Mouse (Mus musculus) left cerebral cortex, postnatal 25 days (tissue): ENCODE data around the gene Osbp2. TPM values are rescaled to one million over a fixed set of nuclear protein-coding genes. Genes with fewer than 3 reads are reported as not detected.
A peak's percentile ranks its signal among the peaks of the same experiment; 100 is the strongest.

Experiments used
- DNase-seq, 2 experiments: peaks; one replicate each; pipeline ENCODE4 v3.0.0; 2022; ENCODE audit warnings: low spot score in 2 of 2, mixed read lengths in 1 of 2
- intact Hi-C: fragments of 180-260 bp; cut with DNase I; formaldehyde crosslinking; loops from one replicate; pipeline ENCODE4 v1.15.1; 2025
- total RNA-seq, 2 experiments: library from RNA; stranded (reverse); gene quantifications; 2 replicates each; pipeline ENCODE4 v1.2.3; 2021

Osbp2 gene
- total RNA-seq, 2 experiments from 2014 or later, result 133 TPM

DNA sequence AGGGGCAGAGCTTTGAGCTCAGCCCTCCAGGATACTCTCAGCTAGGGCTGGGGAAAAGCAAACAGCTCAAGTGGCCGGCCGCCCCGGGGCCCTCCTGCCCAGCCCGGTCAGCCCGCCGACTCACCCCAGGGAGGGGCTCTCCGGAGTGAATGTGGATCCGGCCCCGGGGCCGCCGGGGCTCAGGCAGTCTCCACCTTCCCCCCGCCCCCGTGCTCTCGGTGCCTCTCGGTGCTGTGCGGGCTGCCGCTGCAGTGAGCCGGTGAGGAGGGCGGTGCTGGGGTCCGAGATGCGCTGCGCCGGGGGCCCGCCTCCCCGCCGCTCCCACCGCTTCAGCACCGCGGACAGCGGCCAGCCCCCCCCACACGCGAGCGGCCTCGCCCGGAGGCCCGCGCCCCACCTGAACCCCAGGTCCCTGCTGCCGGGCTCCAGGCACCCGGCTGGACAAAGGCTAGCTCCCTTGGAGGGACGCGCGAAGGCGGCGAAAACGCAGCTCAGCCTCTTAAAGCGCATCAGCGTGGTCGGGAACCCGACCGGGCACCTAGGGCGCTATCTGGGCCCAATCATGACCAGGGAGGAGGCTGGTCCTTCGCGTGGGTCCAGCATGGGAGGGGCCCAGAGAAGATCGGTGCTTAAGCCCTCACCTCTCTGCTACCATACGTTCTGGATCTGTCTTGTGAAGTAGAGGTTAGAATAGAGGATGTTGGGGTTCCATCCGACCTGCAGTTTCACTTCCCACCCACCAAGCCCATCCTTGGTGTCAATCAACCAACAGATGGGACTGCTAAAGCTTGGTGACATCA lies 89.0 kb downstream of the Osbp2 start:
- peak; percentile 38 to 62 for DNase-seq
- intact Hi-C loops, result loop anchor here (5.0 kb wide), 1 partner anchor 47 kb away; no protein-coding TSS in a partner anchor

DNA sequence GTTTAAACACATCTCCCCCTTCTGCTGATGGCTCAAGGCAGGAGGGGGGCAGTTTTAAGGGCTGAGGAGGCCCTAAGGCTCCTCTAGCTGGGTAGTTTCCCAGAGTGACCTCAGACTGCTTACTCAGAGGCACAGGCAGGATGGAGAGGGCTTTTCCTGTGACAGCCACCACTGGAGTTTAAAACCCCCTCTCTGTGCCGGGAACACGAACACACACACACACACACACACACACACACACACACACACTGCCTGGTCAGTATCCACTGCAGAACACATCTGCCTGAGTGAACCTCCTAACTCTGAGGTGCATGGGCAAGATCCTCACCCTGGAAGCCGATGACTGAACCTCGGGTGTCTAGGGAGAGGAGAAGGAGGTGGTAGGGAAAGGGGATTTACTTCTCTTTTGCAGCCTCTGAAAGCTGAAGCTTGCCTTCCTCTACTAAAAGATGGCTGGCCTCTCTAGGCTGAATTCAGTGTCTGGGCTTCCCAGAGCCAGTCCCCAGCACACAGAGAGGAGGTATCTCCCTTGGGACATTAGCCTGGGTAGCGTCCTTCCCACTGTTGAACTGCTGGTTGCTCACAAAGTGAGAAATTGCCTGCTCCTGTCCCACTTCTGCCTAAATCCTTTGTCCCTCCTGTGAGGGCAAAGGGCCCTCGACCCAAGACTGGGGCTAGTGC lies 89.8 kb downstream of the Osbp2 start:
- DNase-seq, result peak in 1 of 2 experiments; percentile 53
- intact Hi-C loops, result loop anchor here (5.0 kb wide), 1 partner anchor 47 kb away; no protein-coding TSS in a partner anchor

DNA sequence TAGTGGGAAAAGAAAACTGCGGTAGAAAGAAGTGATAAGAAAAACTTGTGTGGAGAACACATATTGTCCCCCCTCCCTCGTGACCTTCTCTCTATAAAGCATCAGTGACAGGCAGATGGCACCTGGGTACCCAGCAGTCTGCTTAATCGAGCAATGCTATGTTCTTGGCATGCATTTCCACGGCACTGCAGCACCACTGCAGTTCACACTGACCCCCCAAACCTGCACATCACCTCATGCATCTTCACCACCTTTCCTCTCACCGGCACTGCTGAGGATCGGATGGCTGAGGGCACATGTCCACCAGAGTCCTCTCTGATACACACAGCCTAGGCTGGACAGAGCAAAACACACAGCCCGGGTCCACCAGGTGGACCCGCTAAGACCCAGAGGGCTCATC lies 90.6 kb downstream of the Osbp2 start:
- intact Hi-C loops, result loop anchor here (5.0 kb wide), 1 partner anchor 46 kb away; no protein-coding TSS in a partner anchor

DNA sequence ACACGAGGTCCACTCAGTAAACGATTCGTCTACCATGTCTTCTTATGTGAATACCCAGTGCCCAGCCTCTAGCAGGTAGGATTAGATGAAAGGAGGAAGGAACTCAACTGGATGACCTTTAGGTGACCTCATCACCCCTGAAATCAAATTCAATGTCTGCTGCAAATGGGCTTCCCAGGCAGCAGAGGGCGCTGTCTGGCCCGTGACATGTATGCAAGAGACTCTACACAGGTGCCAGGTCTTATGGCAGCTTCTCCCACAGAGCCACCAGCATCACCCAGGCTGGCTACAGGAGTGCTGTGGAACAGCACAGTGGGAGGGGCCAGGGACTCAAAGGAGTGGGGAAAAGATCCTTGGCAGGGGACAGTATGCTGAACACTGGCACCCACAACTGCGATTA lies 92.4 kb downstream of the Osbp2 start:
- intact Hi-C loops, result loop anchor here (5.0 kb wide), 1 partner anchor 44 kb away; no protein-coding TSS in a partner anchor
- DNase-seq, result no peak

More for the DNA sequence above, 90.6 kb downstream of the Osbp2 start:
- no peak for DNase-seq

DNA sequence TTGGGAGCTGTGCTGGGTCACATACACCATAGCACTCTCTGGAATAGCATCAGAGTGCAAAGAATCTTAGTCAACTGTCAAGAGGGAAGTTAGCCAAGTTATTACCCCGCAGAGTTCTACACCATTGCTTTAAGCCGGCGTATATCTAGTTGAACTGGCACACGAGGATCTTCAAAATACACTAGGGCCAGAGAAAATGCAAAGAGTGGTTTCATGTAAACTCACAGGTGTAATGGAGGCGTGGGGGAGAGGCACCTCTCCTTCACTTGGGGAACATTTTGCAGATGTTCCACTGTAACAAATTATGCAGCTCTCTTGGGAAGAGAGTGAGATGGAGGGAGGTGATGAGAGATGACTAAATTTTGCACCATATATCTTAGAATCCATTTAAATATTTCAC lies 95.9 kb downstream of the Osbp2 start:
- DNase-seq, result peak in 1 of 2 experiments; percentile 68
- intact Hi-C loops, result no loop called here

DNA sequence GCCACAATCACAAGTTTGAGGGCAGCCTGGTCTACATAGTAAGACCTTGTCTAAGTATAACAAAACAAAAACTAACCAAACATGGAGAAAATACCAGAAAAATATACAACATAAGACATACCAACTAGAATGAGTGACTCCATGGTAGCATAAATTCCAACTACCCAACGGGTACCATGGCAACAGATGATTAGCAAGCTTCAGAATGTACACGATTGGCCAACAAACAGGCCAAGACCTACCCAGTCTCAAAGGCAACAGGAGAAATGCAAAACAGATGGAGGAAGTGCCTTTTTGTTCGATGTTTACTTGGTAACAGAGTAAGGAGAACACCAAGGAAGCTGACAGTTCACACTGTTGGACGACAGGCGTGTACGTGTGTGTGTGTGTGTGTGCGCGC lies 96.7 kb downstream of the Osbp2 start:
- DNase-seq, result no peak
- intact Hi-C loops, result no loop called here

DNA sequence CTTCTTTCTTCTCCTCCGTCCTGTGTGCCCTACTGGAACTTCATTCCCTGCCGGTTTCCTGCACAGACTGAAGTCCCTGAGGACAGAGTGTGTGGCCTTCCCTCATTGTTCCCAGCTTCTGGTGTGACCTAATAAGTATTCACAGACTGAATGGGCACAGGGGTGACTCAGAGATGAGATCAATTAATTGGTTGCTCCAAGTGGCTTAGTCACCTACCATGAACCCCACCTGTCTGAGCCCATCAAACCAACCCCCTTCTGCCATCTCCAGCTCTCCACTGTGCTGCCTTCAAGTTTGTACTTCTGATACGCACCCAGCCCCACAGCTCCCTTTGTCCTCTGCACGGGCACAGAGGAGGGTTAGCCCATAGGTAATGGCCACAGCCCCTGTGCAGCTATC lies 99.4 kb downstream of the Osbp2 start:
- intact Hi-C loops, result no loop called here
- DNase-seq, result no peak

DNA sequence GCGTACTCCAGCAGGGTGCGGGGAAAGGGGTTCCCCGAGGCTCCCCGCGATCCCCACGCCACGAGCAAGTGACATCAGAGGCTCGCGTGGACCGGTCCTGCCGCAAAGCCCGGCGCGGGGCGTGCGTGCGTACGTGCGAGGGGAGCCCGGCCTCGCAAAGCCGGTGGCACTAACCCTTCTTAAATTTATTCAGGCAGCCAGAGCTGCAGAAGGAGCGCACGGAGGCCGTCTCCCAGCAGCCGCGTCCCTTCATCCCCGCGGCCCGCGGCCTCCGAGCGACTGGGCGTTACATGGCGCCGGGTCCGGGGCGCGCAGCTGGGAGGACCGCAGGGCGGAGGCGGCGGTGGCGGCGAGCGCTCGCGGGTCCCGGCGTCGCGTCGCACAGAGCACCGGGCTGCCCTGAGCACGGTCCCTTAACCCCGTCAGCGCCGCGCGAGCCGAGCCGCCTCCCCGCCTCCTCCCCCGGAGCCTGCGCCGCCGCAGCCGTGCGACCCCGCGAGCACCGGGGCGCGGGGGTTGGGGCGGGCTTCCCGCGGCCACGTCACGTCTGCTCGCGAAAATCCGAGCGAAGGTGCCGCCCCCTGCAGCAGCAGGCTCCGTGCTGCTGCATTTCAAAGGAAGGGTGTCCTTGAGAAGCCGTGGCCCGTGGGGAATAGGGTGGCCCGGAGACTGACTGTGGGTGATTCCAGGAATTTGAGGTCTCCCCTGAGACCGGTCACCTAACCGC lies 101.8 kb downstream of the Osbp2 start:
- no peak for DNase-seq
- intact Hi-C loops, result no loop called here

DNA sequence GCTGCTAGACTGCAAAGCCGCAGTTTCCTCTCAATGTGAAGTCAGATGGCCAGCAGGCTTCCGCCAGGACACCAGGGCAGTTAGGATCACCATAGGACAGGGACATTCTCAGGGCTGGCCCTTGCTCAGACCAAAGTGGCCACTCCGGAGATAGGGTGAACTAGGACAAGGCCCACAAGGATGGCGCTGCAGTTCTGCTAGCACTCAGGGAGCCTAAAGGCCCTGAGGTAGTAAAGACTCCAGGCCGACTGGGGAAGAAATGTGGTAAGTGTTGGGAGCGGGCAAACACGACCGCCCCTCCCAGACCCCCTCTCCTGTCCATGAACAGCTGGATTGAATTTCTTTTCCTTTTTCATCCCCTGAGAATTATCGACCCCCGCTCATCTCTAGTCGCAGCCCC lies 102.4 kb downstream of the Osbp2 start:
- no peak for DNase-seq
- intact Hi-C loops, result no loop called here

DNA sequence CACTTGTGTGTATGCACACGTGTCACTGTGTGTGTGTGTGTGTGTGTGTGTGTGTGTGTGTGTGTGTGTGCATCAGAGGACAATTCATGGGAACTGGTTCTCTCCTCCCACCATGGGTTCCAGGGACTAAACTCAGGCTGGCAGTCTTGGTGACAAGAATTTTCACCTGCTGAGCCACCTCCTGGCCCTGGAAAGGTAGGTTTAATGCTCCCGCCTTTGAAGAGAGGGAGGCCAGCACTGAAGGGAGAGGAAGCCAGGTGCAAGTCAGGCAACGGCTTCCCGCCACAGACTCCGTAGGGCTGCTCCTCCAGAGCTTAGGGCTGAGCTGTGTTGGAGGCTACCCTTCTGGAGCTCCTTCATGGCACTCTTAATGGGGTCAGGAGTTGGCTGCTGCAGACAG lies 104.3 kb downstream of the Osbp2 start:
- no peak for DNase-seq
- intact Hi-C loops, result no loop called here

DNA sequence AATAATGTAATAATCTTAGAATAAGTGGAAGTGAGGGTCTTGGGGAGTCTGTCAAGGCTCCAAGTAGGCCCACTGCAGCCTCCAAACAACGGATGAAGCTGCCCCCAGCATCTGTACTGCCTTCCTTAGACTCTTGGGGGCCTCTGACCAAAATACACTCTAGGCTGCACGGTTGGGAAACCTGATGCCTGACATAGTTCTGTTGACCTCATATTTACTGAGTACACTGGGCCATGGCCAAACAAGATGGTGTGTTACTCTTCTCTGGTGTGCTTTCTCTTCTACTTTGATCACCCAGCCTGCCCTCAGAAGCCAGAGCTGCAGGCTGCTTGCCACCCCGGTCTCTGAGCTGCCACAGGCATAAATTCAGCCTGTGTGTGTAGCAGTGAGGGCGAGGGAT lies 108.4 kb downstream of the Osbp2 start:
- DNase-seq, result no peak
- intact Hi-C loops, result no loop called here

DNA sequence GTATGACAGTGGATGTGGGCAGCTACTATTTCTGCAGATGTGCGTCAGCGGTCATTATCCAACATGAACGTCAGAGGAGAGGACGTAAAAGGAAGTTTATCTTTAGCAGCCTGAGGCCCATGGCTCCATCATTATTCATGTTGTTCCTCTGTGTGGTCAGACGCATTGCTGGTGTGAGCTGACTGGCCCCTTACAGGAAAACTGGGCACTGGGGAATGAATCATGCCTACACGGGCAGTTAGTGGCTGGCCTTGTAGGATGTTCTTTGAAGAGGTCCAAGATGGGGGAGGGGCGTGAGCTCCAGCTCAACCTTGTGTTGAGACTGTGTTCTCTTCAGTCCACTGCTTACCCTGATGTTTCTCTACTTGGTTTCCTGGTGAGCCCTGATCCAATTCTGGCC lies 109.0 kb downstream of the Osbp2 start:
- peak in 1 of 2 experiments; percentile 70 for DNase-seq
- intact Hi-C loops, result no loop called here

DNA sequence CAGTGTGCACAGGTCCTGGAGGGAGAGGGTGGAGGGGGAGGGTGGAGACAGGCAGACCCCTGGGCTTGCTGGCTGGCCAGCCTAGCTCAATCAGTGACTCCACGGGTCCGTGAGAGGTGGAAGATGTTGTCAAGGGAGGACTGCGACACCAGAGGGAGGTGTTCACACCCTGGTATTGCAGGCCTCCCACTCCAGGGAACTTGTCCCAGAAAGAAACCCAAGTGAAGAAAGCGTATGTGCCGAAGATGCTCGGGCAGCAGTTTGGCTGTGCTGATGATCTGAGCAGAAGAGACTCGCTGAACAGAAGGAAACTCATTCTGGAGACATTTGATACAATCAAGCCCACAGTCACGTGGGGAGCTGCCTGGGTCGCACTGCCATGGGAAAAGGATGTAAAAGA lies 109.8 kb downstream of the Osbp2 start:
- intact Hi-C loops, result no loop called here
- peak in 1 of 2 experiments; percentile 86 for DNase-seq

DNA sequence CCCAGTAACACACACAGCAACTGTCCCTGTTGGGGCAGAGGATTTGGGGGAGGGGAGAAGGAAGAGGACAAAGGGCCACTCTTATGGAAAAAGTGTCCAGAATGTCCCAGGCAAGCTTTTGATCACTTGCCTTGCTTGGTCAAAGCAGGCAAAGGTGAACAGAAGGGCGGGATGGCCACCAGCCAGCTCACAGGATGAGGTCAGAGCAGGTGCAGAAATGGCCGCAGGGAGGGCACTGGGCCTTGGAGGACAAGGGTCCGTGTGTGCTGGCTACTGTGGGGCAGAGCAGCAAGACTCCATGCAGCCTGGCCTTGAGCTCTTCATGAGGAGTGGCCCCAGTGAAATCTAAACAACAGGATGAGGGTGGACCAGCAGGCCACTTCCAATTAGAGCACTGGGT lies 110.9 kb downstream of the Osbp2 start:
- intact Hi-C loops, result no loop called here
- DNase-seq, result no peak

DNA sequence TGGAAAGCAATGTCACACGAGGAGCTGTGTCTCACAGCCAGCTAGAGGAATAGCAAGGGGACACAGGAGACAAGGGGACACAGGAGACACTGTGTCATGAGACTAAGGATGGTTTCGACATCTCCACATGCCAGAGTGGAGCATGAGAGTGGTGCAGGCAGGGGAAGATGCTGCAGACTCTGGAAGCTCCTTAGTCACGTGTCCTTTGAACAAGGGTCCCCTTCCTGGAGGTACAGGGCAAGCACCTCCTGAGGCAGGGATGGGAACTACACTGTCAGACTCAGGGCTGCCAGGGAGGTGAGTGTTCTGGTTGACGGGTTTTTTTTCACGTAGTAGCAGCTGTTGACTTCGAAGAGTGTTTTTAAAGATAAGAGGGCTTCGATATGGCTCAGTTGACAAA lies 113.9 kb downstream of the Osbp2 start:
- DNase-seq, result no peak
- intact Hi-C loops, result no loop called here

DNA sequence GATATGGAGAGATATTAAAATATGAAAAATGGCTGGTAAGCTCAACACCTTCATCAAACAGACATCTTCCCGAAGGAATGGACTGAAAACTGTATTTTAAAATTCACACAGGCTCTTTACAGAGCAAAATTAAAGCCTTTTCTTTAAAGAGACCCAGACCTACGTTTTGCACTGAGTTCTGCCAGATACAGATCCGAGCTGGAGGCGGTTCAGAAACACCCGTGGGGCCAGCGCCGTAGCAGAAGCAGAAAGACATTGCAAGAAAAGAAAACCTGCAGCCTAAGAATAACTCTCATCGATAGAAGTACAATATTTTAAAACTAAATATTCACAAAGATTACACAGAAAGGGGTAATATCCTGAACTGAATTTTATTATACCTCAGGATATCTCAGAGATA lies 121.3 kb downstream of the Osbp2 start:
- intact Hi-C loops, result no loop called here
- DNase-seq, result peak in 1 of 2 experiments; percentile 68

DNA sequence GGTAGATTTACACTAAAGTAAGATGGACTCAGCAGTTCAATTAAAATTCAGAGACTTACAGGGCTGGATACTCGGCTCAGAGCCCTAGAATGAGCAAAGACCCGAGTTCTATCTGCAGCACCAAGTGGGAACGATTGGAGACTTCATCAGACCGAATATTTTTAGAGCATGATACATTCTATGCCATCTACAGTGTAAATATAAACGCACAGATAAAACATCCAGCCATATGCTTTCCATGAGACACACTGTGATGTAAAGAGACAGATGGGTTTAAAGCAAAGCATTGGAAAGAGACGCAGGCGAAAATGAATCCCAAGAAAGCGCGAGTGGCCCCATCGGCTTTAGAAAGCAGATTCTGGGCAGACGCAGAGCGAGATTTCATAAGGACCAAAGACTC lies 122.5 kb downstream of the Osbp2 start:
- peak; percentile 60 to 94 for DNase-seq
- intact Hi-C loops, result loop anchor here (2.0 kb wide), 1 partner anchor 16 kb away; no protein-coding TSS in a partner anchor

DNA sequence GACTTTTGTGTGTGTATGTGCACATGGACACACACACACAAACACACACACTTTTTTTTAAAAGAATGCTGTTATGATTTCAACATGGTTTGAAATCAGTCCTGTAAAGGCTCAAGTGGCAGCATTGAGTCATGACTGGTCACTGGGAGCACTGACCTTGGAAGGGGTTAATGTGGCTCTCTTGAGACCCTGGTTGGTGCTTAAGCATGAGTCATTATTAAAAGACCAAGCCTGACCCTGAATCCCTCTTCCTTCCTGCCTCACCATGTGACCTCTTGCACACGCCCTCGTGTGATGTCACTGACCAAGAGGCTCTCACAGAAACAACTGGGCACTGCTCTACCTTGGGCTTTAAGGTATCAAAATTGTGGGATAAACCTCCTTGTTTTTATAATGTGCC lies 124.9 kb downstream of the Osbp2 start:
- DNase-seq, result no peak

DNA sequence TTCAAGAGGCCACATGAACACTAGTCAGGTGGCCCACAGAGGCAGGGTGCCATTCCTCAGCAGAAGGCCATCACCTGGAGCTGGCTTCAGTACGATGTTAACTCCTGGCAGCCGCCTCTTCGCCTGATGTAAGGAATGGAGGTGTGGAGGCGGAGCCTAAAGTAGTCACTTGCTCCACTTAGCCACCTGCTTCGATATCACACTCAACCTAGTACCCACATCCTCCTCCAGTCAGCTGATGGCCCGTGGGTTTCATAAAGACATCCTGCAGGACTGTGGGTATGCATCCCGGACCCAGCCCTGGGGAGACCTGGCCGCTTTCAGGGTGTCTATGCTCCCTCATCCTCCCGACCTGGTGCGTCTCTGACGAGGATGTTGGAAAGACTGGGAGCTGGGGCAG lies 128.0 kb downstream of the Osbp2 start:
- peak; percentile 44 to 89 for DNase-seq

More for the DNA sequence above, 124.9 kb downstream of the Osbp2 start:
- intact Hi-C loops, result no loop called here

DNA sequence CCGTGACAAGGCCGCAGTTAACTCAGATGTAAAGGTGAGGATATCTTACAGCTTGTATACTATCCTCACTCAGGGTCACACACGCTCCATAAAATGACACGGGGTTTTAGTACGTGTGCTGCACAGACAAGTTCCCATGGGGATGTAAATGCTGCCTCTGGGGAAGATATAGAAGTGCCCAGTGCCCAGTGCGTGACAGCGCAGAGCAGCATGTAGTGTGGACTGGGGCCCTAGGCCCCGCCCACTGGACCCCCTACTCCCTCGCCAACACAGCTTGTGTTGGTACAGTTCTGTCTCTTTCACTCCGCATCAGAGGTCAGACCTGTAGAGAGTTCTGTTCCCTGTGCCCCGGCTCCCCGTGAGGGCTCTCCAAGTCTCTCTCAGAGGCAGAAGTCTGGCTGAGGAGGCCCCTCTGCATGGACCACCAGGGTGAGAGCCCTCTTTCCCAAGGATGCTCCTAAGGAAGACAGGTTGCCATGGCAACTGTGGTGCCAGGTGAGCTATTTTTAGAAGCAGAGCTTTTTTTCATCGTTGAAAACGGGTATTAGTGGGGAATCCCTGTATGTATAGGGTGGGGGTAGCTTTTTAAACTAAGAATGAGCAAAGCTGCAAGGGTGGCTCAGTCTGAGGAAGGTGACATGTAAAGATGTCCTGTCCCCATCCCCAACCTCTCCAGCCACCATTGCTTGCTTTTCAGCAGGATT lies 129.6 kb downstream of the Osbp2 start:
- intact Hi-C loops, result no loop called here
- DNase-seq, result no peak

More for the DNA sequence above, 128.0 kb downstream of the Osbp2 start:
- intact Hi-C loops, result no loop called here
